Mouse (Mus musculus) heart, embryonic 13.5 days (tissue): Measurements from ENCODE around the gene Ehd2. TPM values are rescaled to one million over a fixed set of nuclear protein-coding genes. Genes with fewer than 3 reads are reported as not detected.

Experiments used
- ATAC-seq: fragments of 200-750 bp; cut with Nextera tagmentation; 2 replicates; pipeline ENCODE4 v1.8.0; 2017; ENCODE audit warnings: moderate TSS enrichment; ENCODE audit not compliant: insufficient number of reproducible peaks, low FRiP score, low TSS enrichment; ENCODE audit errors: extremely low read depth
- H3K27ac ChIP-seq: fragments of 300-500 bp; sonication (generic); replicated peaks from 2 replicates; pipeline ENCODE4 v1.5.1; 2015; ENCODE audit warnings: moderate library complexity, mild to moderate bottlenecking, inconsistent platforms
- H3K27me3 ChIP-seq: fragments of 300-500 bp; sonication (generic); replicated peaks from 2 replicates; pipeline ENCODE4 v1.6.1; 2015; ENCODE audit warnings: mild to moderate bottlenecking, inconsistent platforms
- H3K36me3 ChIP-seq: fragments of 300-500 bp; sonication (generic); 2 replicates; pipeline ENCODE4 v1.6.1; 2015; ENCODE audit warnings: mild to moderate bottlenecking, inconsistent platforms
- H3K4me1 ChIP-seq: fragments of 300-500 bp; sonication (generic); 2 replicates; pipeline ENCODE4 v1.6.1; 2015; ENCODE audit warnings: inconsistent platforms
- H3K4me2 ChIP-seq: fragments of 300-500 bp; sonication (generic); 2 replicates; pipeline ENCODE4 v1.6.1; 2015; ENCODE audit warnings: inconsistent platforms, mild to moderate bottlenecking, moderate library complexity
- H3K4me3 ChIP-seq: fragments of 300-500 bp; sonication (generic); 2 replicates; pipeline ENCODE4 v1.5.1; 2015; ENCODE audit warnings: moderate library complexity, mild to moderate bottlenecking, inconsistent platforms
- H3K9ac ChIP-seq: fragments of 300-500 bp; sonication (generic); 2 replicates; pipeline ENCODE4 v1.6.1; 2015; ENCODE audit warnings: inconsistent platforms, mild to moderate bottlenecking, moderate library complexity
- H3K9me3 ChIP-seq: fragments of 300-500 bp; sonication (generic); 2 replicates; pipeline ENCODE4 v1.6.1; 2016; ENCODE audit warnings: inconsistent platforms
- WGBS: fragments of 180-500 bp; shearing (Covaris S2); methylation state at CpG from one replicate; pipeline ENCODE4 v1.1.7; 2015; ENCODE audit warnings: mixed read lengths; 5-methylcytosine and 5-hydroxymethylcytosine counted together
- polyA plus RNA-seq: library from polyadenylated mRNA; unstranded; fragments of >200 nt; fragmentation: Nextera tagmentation; extraction: Ambion mirVana; gene quantifications from 2 replicates; pipeline ENCODE4 v1.2.1, GENCODE M21; 2015

Gene Ehd2
- polyA plus RNA-seq, 1 experiment from 2014 or later, result 40.2 TPM

GRCm38 (mm10) chr7:15974712-15975111, 7.3 kb upstream of the Ehd2 start:
- no peak overlapping the region for H3K4me2 ChIP-seq
- no peak overlapping the region for H3K9ac ChIP-seq
- H3K4me3 ChIP-seq, result no peak overlapping the region
- 48% methylated on average over 5 of the region's 5 CpGs for WGBS
- H3K36me3 ChIP-seq, result peaks cover 94% of the 10 kb centered on the region
- no peak for ATAC-seq
- no peak overlapping the region for H3K27ac ChIP-seq
- no peaks in the 10 kb centered on the region for H3K27me3 ChIP-seq
- no peaks in the 10 kb centered on the region for H3K4me1 ChIP-seq
- no peaks in the 10 kb centered on the region for H3K9me3 ChIP-seq

- Histone ChIP-seq H3K4me2 (no peak overlapping the region), H3K9ac (no peak overlapping the region), H3K27ac (no peak overlapping the region), H3K27me3 (no peaks in the 10 kb centered on the region), H3K4me1 (no peaks in the 10 kb centered on the region), H3K36me3 (peaks cover 73% of the 10 kb centered on the region), H3K9me3 (no peaks in the 10 kb centered on the region), H3K4me3 (no peak overlapping the region)
- no peak for ATAC-seq
- 71% methylated on average over 25 of the region's 25 CpGs for WGBS
These were observed 4.9 kb upstream of the Ehd2 start for GRCm38 (mm10) chr7:15972247-15972646.

GRCm38 (mm10) chr7:15969674-15970073, 2.3 kb upstream of the Ehd2 start:
- 83% methylated on average over 3 of the region's 3 CpGs for WGBS

GRCm38 (mm10) chr7:15968322-15968721, 955 bp upstream of the Ehd2 start:
- no peak for ATAC-seq
- Histone ChIP-seq H3K9ac (no peak overlapping the region), H3K36me3 (peaks cover 47% of the 10 kb centered on the region), H3K4me2 (no peak overlapping the region), H3K27me3 (no peaks in the 10 kb centered on the region), H3K4me3 (no peak overlapping the region), H3K4me1 (peaks cover 25% of the 10 kb centered on the region), H3K9me3 (no peaks in the 10 kb centered on the region), H3K27ac (no peak overlapping the region)
- 79% methylated on average over 8 of the region's 8 CpGs for WGBS

More at GRCm38 (mm10) chr7:15969674-15970073, 2.3 kb upstream of the Ehd2 start:
- Histone ChIP-seq H3K27me3 (no peaks in the 10 kb centered on the region), H3K9ac (no peak overlapping the region), H3K36me3 (peaks cover 51% of the 10 kb centered on the region), H3K4me3 (no peak overlapping the region), H3K4me1 (peaks cover 11% of the 10 kb centered on the region), H3K27ac (no peak overlapping the region), H3K4me2 (no peak overlapping the region), H3K9me3 (no peaks in the 10 kb centered on the region)
- no peak for ATAC-seq

DNA sequence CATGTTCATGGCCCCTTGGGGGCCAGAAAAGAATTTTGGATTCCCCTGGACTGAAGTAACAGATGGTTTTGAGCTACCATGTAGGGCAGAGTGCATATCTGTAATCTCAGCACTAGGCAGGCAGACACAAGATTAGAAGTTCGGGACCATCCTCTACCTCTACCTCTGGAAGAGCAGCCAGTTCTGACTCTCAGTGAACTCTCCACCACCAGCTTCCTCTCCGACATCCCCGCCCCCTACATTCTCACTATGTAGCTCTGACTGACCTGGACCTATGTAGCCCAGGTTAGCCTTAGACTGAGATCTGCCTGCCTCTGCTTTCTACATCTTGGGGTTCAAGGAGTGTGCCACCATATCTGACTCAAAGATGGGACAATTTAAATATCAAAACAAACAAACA, 878 bp downstream of the Ehd2 start:
- no peak for ATAC-seq
- peak overlapping the region; percentile 36; the same call in 1 of the 2 replicates for H3K27ac ChIP-seq
- WGBS, result 58% methylated on average over 3 of the region's 3 CpGs

GRCm38 (mm10) chr7:15963798-15964652, 3.3 kb downstream of the Ehd2 start:
- Histone ChIP-seq H3K27ac (peak overlapping the region; percentile 91), H3K9ac (peak overlapping the region; percentile 70), H3K27me3 (no peaks in the 10 kb centered on the region), H3K36me3 (peaks cover 24% of the 10 kb centered on the region), H3K9me3 (no peaks in the 10 kb centered on the region), H3K4me3 (peak overlapping the region; percentile 24), H3K4me1 (peaks cover 54% of the 10 kb centered on the region), H3K4me2 (peak overlapping the region; percentile 72)
- no peak for ATAC-seq
- WGBS, result 71% methylated on average over 32 of the region's 32 CpGs

More for the DNA sequence above, 878 bp downstream of the Ehd2 start:
- H3K4me1 ChIP-seq, result peaks cover 43% of the 10 kb centered on the region
- peak overlapping the region; percentile 86 for H3K9ac ChIP-seq
- peaks cover 31% of the 10 kb centered on the region for H3K36me3 ChIP-seq
- H3K27me3 ChIP-seq, result no peaks in the 10 kb centered on the region
- no peaks in the 10 kb centered on the region for H3K9me3 ChIP-seq
- peak overlapping the region; percentile 72 for H3K4me2 ChIP-seq
- peak overlapping the region; percentile 63 for H3K4me3 ChIP-seq

GRCm38 (mm10) chr7:15962311-15963288, 4.8 kb downstream of the Ehd2 start:
- H3K9ac ChIP-seq, result peak overlapping the region; percentile 65
- peaks cover 38% of the 10 kb centered on the region for H3K36me3 ChIP-seq
- H3K27me3 ChIP-seq, result peaks cover 1% of the 10 kb centered on the region
- peak; percentile 28; the same call in 1 of the 2 replicates for ATAC-seq
- H3K4me1 ChIP-seq, result peaks cover 54% of the 10 kb centered on the region
- WGBS, result 17% methylated on average over 12 of the region's 12 CpGs
- H3K9me3 ChIP-seq, result no peaks in the 10 kb centered on the region
- H3K4me2 ChIP-seq, result peak overlapping the region; percentile 72
- peak overlapping the region; percentile 91 for H3K27ac ChIP-seq
- peak overlapping the region; percentile 13 for H3K4me3 ChIP-seq

GRCm38 (mm10) chr7:15961798-15962197, 5.6 kb downstream of the Ehd2 start:
- no peaks in the 10 kb centered on the region for H3K9me3 ChIP-seq
- peak overlapping the region; percentile 65; the same call in 1 of the 2 replicates for H3K9ac ChIP-seq
- H3K4me1 ChIP-seq, result peaks cover 54% of the 10 kb centered on the region
- H3K4me3 ChIP-seq, result no peak overlapping the region
- peak overlapping the region; percentile 91 for H3K27ac ChIP-seq
- ATAC-seq, result no peak
- peak overlapping the region; percentile 72 for H3K4me2 ChIP-seq
- WGBS, result 83% methylated on average over 7 of the region's 7 CpGs
- peaks cover 5% of the 10 kb centered on the region for H3K27me3 ChIP-seq
- peaks cover 46% of the 10 kb centered on the region for H3K36me3 ChIP-seq

- H3K4me1 ChIP-seq, result peaks cover 57% of the 10 kb centered on the region
- H3K4me2 ChIP-seq, result peak overlapping the region; percentile 72
- peaks cover 52% of the 10 kb centered on the region for H3K36me3 ChIP-seq
These were observed 6.1 kb downstream of the Ehd2 start for GRCm38 (mm10) chr7:15961239-15961638.

DNA sequence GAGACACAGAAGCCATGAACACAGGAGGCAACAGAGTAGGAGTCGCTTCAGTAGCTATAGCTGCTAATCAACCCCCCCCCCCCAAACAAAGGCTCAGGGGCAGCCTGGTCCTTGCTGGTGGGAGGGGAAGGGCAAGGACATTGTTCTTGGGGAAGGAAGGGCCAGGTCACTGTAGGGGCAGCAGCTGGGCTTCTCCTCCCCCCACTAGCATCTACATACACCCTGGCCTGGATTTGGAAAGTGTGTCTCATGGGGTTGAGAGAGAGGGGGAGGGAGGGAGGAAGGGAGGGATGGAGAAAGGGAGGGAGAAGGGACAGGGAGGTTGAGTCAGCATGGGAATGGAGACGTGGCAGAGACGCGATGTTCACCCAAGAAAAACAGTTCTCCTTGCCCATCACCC, 6.7 kb downstream of the Ehd2 start:
- H3K9ac ChIP-seq, result no peak overlapping the region
- H3K9me3 ChIP-seq, result no peaks in the 10 kb centered on the region
- no peak for ATAC-seq
- peak overlapping the region; percentile 12; the same call in 1 of the 2 replicates for H3K4me2 ChIP-seq
- H3K27me3 ChIP-seq, result peaks cover 5% of the 10 kb centered on the region
- no peak overlapping the region for H3K4me3 ChIP-seq
- WGBS, result 47% methylated on average over 4 of the region's 4 CpGs
- H3K36me3 ChIP-seq, result peaks cover 57% of the 10 kb centered on the region
- H3K4me1 ChIP-seq, result peaks cover 60% of the 10 kb centered on the region
- H3K27ac ChIP-seq, result peak overlapping the region; percentile 91

More at GRCm38 (mm10) chr7:15961239-15961638, 6.1 kb downstream of the Ehd2 start:
- 41% methylated on average over 4 of the region's 4 CpGs for WGBS
- Histone ChIP-seq H3K9me3 (no peaks in the 10 kb centered on the region), H3K27me3 (peaks cover 5% of the 10 kb centered on the region), H3K9ac (no peak overlapping the region), H3K4me3 (no peak overlapping the region), H3K27ac (peak overlapping the region; percentile 91)
- ATAC-seq, result no peak

DNA sequence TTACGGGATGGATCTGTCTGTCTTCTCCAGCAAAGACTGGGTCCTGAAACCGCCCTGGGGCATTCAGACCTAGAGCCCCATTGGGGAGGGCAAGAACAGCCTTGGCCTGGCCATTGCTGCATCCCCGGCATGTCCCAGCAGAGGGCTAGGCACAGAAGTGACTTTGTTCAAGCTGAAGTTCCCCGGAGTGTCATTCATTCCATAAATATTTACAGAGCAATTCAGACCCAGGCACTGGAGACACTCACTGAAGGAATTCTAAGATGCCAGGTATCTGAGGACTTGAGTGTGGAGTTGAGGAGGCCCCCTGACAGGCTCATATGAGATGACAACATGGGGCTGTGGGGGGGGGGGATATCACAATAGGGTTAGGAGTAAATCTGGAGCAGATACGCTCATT, 11.2 kb downstream of the Ehd2 start:
- Histone ChIP-seq H3K9ac (no peak overlapping the region), H3K4me2 (no peak overlapping the region), H3K9me3 (no peaks in the 10 kb centered on the region), H3K4me3 (no peak overlapping the region), H3K4me1 (peaks cover 40% of the 10 kb centered on the region), H3K36me3 (peaks cover 84% of the 10 kb centered on the region), H3K27me3 (peaks cover 5% of the 10 kb centered on the region), H3K27ac (peak overlapping the region; percentile 68)
- ATAC-seq, result no peak
- whole genome bisulfite sequencing, result 57% methylated on average over 5 of the region's 5 CpGs
